Mouse (Mus musculus): Measurements from ENCODE around the gene Fbxw9. TPM values are rescaled to one million over a fixed set of nuclear protein-coding genes. Genes with fewer than 3 reads are reported as not detected.
"Not testable (repeated sequence)": the region's sequence is repeated elsewhere in the genome, so short reads cannot be mapped to it uniquely, and the experiment has no call there.

Gene Fbxw9
- polyA plus RNA-seq, 1 experiment = 25.1 TPM

DNA sequence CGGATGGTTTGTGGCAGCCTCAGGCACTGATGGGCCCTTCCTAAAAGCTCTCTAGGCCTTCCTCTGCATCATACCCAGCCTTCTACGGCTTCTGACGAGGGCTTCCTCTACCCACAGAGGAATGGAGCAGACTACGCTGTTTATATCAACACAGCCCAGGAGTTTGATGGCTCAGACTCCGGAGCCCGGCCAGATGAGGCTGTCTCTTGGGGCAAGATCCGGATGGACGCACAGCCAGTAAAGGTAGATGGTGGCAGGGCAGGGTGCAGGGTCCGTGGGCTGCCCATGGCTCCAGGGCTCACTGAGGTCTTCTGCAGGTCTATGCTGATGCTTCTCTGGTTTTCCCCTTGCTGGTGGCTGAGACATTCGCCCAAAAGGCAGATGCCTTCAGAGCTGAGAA, 14.8 kb downstream of the Fbxw9 start:
- H3K4me3 ChIP-seq (ENCODE audit: low read depth, low read length) = no peak overlapping the region
- H3K27me3 ChIP-seq (ENCODE audit: control insufficient read depth, insufficient read depth, low read length, poor library complexity, severe bottlenecking) = no peaks in the 10 kb centered on the region
- H3K9me3 ChIP-seq (replicated peaks; ENCODE audit: control insufficient read depth, insufficient read depth, low read length, poor library complexity, severe bottlenecking) = no peaks in the 10 kb centered on the region
- no peaks in the 10 kb centered on the region for H3K4me1 ChIP-seq (ENCODE audit: control insufficient read depth, insufficient read depth, low read length)
- TF ChIP-seq EP300 (IDR thresholded peaks at IDR 0.05; ENCODE audit: insufficient read depth, low read depth, low read length) (no peak), POLR2A (IDR thresholded peaks at IDR 0.05; ENCODE audit: insufficient read depth, low read length) (no peak), CTCF (IDR thresholded peaks at IDR 0.05; ENCODE audit: low read depth, low read length) (no peak)
- no peak overlapping the region for H3K27ac ChIP-seq (ENCODE audit: insufficient read depth, low read length)
- no peak overlapping the region for H3K9ac ChIP-seq (ENCODE audit: low read depth, poor library complexity, severe bottlenecking)
- H3K36me3 ChIP-seq (ENCODE audit: control insufficient read depth, insufficient read depth, low read length, poor library complexity, severe bottlenecking) = peaks cover 37% of the 10 kb centered on the region

DNA sequence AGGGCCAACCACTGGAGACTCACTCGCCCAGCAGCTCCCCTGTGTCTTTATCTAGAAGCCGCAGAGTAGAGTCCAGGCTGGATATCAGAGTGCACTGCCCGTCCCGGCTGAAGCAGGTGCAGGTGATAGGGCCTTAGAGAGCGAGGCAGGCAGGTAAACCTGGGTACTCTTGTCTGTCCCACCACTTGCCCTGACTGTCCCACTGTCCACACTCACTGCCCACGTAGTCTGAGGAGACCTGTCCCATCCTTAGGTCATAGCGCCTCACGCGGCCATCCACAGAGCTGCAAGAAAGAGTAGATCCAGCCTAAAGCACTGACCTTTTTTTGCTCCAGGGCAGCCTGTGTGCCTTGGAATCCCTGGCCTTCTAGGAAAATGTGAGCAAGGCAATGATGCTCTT, 16.1 kb downstream of the Fbxw9 start:
- Histone ChIP-seq H3K9me3 (replicated peaks; ENCODE audit: control insufficient read depth, insufficient read depth, low read length, poor library complexity, severe bottlenecking) (no peaks in the 10 kb centered on the region), H3K27ac (ENCODE audit: insufficient read depth, low read length) (no peak overlapping the region), H3K4me3 (ENCODE audit: low read depth, low read length) (no peak overlapping the region), H3K27me3 (ENCODE audit: control insufficient read depth, insufficient read depth, low read length, poor library complexity, severe bottlenecking) (no peaks in the 10 kb centered on the region), H3K9ac (ENCODE audit: low read depth, poor library complexity, severe bottlenecking) (no peak overlapping the region), H3K4me1 (ENCODE audit: control insufficient read depth, insufficient read depth, low read length) (no peaks in the 10 kb centered on the region), H3K36me3 (ENCODE audit: control insufficient read depth, insufficient read depth, low read length, poor library complexity, severe bottlenecking) (peaks cover 37% of the 10 kb centered on the region)
- TF ChIP-seq POLR2A (IDR thresholded peaks at IDR 0.05; ENCODE audit: insufficient read depth, low read length) (no peak), EP300 (IDR thresholded peaks at IDR 0.05; ENCODE audit: insufficient read depth, low read depth, low read length) (no peak), CTCF (IDR thresholded peaks at IDR 0.05; ENCODE audit: low read depth, low read length) (peak; percentile 90)

DNA sequence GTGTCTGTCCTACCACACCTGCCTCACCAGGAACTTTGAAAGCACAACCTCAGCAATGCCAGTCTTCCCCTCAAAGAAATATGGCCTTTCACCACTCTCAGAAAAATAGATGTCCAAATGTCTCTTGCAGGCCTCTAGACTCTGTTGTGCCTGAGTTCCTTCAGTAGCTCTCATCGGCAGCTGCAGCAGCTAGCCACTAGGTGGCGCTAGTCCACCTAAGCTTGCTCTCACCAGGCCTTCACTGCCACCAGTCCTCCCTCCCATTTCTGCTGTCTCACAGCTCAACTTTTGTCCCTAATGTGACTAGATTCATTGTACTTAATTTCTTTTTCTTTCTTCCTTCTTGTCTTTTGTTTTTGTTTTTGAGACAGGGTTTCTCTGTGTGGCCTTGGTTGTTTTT, 17.1 kb downstream of the Fbxw9 start:
- Histone ChIP-seq H3K27ac (ENCODE audit: insufficient read depth, low read length) (no peak overlapping the region), H3K36me3 (ENCODE audit: control insufficient read depth, insufficient read depth, low read length, poor library complexity, severe bottlenecking) (peaks cover 37% of the 10 kb centered on the region), H3K27me3 (ENCODE audit: control insufficient read depth, insufficient read depth, low read length, poor library complexity, severe bottlenecking) (no peaks in the 10 kb centered on the region), H3K4me3 (ENCODE audit: low read depth, low read length) (no peak overlapping the region), H3K9ac (ENCODE audit: low read depth, poor library complexity, severe bottlenecking) (no peak overlapping the region), H3K9me3 (replicated peaks; ENCODE audit: control insufficient read depth, insufficient read depth, low read length, poor library complexity, severe bottlenecking) (no peaks in the 10 kb centered on the region), H3K4me1 (ENCODE audit: control insufficient read depth, insufficient read depth, low read length) (no peaks in the 10 kb centered on the region)
- TF ChIP-seq EP300 (IDR thresholded peaks at IDR 0.05; ENCODE audit: insufficient read depth, low read depth, low read length) (no peak), POLR2A (IDR thresholded peaks at IDR 0.05; ENCODE audit: insufficient read depth, low read length) (no peak), CTCF (IDR thresholded peaks at IDR 0.05; ENCODE audit: low read depth, low read length) (peak; percentile 100)

DNA sequence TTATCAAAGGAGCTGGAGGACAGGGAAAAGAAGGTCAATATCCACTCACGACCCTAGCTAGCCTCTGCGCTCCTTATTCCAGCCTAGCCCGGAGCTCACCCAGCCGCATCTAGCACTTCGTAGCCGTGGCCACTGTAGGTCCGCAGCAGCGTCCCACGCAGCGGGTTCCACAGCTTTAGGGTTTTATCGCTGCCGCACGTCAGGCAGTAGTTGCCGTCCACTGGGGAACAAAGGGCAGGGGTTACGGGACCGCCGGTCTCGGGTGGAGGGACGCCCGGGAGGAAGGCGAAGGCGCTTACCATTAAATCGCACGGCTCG, 20.3 kb downstream of the Fbxw9 start:
- H3K9ac ChIP-seq (ENCODE audit: low read depth, poor library complexity, severe bottlenecking) = peak overlapping the region; percentile 85
- no peaks in the 10 kb centered on the region for H3K9me3 ChIP-seq (replicated peaks; ENCODE audit: control insufficient read depth, insufficient read depth, low read length, poor library complexity, severe bottlenecking)
- no peaks in the 10 kb centered on the region for H3K27me3 ChIP-seq (ENCODE audit: control insufficient read depth, insufficient read depth, low read length, poor library complexity, severe bottlenecking)
- no peak for TF ChIP-seq EP300 (IDR thresholded peaks at IDR 0.05; ENCODE audit: insufficient read depth, low read depth, low read length)
- no peak for TF ChIP-seq POLR2A (IDR thresholded peaks at IDR 0.05; ENCODE audit: insufficient read depth, low read length)
- TF ChIP-seq CTCF (IDR thresholded peaks at IDR 0.05; ENCODE audit: low read depth, low read length) = no peak
- H3K4me3 ChIP-seq (ENCODE audit: low read depth, low read length) = peak overlapping the region; percentile 95
- H3K27ac ChIP-seq (ENCODE audit: insufficient read depth, low read length) = no peak overlapping the region
- no peaks in the 10 kb centered on the region for H3K4me1 ChIP-seq (ENCODE audit: control insufficient read depth, insufficient read depth, low read length)
- H3K36me3 ChIP-seq (ENCODE audit: control insufficient read depth, insufficient read depth, low read length, poor library complexity, severe bottlenecking) = peaks cover 22% of the 10 kb centered on the region

DNA sequence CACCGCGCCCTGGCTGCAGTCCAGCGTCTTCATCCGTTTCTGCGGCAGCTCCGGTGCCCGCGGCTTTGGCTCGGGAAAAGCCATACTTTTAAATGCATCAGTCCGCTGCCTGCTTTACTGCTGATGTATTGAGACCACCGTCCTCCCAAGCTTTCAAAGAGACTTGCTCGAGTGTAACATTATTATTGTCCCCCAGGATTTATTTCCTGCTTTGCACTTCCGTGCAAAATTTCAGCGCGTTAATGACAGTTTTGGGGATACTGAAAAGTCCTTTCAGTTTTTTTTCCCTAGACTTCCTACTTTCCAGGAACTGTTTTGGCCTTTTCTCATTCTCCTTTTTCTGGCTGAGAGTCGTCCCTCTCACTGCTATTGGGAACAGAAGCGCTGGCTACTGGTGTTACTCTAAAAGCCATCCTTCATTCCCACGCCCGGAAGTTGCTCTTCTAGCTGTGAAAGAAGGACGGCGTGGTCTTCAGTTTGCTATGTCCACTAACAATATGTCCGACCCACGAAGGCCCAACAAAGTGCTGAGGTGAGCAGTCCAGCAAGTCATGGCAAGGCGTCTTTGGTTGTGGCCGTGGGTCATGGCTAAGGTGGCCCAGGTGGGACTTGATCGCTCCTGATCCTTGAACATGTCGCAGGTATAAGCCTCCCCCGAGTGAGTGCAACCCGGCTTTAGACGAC, 20.8 kb downstream of the Fbxw9 start, which contains the start of gene Wdr83os:
TSS of gene Wdr83os (plus strand) at position 209 of the 684 bp plus-strand sequence.
- H3K27ac ChIP-seq (ENCODE audit: insufficient read depth, low read length) = peak within 1 kb of the TSS; percentile 1; the same call in 1 of the 2 replicates
- H3K9ac ChIP-seq (ENCODE audit: low read depth, poor library complexity, severe bottlenecking) = peak within 1 kb of the TSS; percentile 85
- H3K4me3 ChIP-seq (ENCODE audit: low read depth, low read length) = peak within 1 kb of the TSS; percentile 95
- TF ChIP-seq POLR2A (IDR thresholded peaks at IDR 0.05; ENCODE audit: insufficient read depth, low read length) (no peak), EP300 (IDR thresholded peaks at IDR 0.05; ENCODE audit: insufficient read depth, low read depth, low read length) (no peak), CTCF (IDR thresholded peaks at IDR 0.05; ENCODE audit: low read depth, low read length) (no peak)
- no peaks in the 10 kb centered on the region for H3K27me3 ChIP-seq (ENCODE audit: control insufficient read depth, insufficient read depth, low read length, poor library complexity, severe bottlenecking)
- H3K9me3 ChIP-seq (replicated peaks; ENCODE audit: control insufficient read depth, insufficient read depth, low read length, poor library complexity, severe bottlenecking) = no peaks in the 10 kb centered on the region
- no peaks in the 10 kb centered on the region for H3K4me1 ChIP-seq (ENCODE audit: control insufficient read depth, insufficient read depth, low read length)
- peaks cover 22% of the 10 kb centered on the region for H3K36me3 ChIP-seq (ENCODE audit: control insufficient read depth, insufficient read depth, low read length, poor library complexity, severe bottlenecking)

DNA sequence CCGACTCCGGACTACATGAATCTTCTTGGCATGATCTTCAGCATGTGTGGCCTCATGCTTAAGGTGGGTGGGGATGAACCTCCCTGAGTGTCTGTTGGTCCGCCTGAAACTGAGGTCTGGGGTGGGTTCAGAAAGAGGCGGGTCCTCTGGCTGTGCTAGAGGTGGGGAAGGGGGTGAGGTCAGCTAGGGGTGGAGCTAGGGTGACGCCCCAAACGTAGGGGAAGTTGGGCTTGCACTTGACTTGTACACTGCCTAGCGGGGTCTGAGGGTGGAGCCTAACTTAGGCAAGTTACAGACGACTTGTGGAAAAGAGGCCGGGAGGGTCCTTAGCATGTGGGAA, 21.3 kb downstream of the Fbxw9 start, which contains the start of gene Wdr83:
TSS of gene Wdr83 (minus strand) at position 91 of the 340 bp plus-strand sequence.
- no peaks in the 10 kb centered on the region for H3K9me3 ChIP-seq (replicated peaks; ENCODE audit: control insufficient read depth, insufficient read depth, low read length, poor library complexity, severe bottlenecking)
- peaks cover 22% of the 10 kb centered on the region for H3K36me3 ChIP-seq (ENCODE audit: control insufficient read depth, insufficient read depth, low read length, poor library complexity, severe bottlenecking)
- peak within 1 kb of the TSS; percentile 85 for H3K9ac ChIP-seq (ENCODE audit: low read depth, poor library complexity, severe bottlenecking)
- no peaks in the 10 kb centered on the region for H3K27me3 ChIP-seq (ENCODE audit: control insufficient read depth, insufficient read depth, low read length, poor library complexity, severe bottlenecking)
- no peaks in the 10 kb centered on the region for H3K4me1 ChIP-seq (ENCODE audit: control insufficient read depth, insufficient read depth, low read length)
- no peak for TF ChIP-seq EP300 (IDR thresholded peaks at IDR 0.05; ENCODE audit: insufficient read depth, low read depth, low read length)
- TF ChIP-seq CTCF (IDR thresholded peaks at IDR 0.05; ENCODE audit: low read depth, low read length) = no peak
- no peak for TF ChIP-seq POLR2A (IDR thresholded peaks at IDR 0.05; ENCODE audit: insufficient read depth, low read length)
- peak within 1 kb of the TSS; percentile 1; the same call in 1 of the 2 replicates for H3K27ac ChIP-seq (ENCODE audit: insufficient read depth, low read length)
- H3K4me3 ChIP-seq (ENCODE audit: low read depth, low read length) = peak within 1 kb of the TSS; percentile 95

DNA sequence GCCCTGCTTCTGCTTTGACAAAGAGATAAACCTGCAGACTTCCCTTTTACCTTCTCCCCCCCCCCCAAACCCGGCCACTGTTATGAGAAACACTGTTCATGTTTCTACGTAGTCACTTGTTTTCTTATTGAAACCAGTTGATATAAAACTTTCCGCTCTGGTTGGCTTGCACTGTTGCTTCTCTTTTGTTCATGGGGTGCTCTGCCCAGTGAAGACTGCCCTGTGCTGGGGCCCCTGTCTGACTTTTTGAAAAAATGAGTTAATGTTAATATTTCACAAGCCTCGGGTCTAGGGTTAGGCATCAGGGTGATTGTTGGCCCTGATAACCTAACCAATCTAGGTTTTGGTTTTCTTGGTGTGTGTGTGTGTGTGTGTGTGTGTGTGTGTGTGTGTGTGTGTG, 22.3 kb downstream of the Fbxw9 start:
- H3K4me3 ChIP-seq (ENCODE audit: low read depth, low read length); H3K27ac ChIP-seq (ENCODE audit: insufficient read depth, low read length); H3K9me3 ChIP-seq (replicated peaks; ENCODE audit: control insufficient read depth, insufficient read depth, low read length, poor library complexity, severe bottlenecking); H3K9ac ChIP-seq (ENCODE audit: low read depth, poor library complexity, severe bottlenecking); H3K4me1 ChIP-seq (ENCODE audit: control insufficient read depth, insufficient read depth, low read length); H3K27me3 ChIP-seq (ENCODE audit: control insufficient read depth, insufficient read depth, low read length, poor library complexity, severe bottlenecking): not testable (repeated sequence)
- peaks cover 24% of the 10 kb centered on the region for H3K36me3 ChIP-seq (ENCODE audit: control insufficient read depth, insufficient read depth, low read length, poor library complexity, severe bottlenecking)
